Mouse (Mus musculus): ENCODE data around the gene D1Pas1.

DNA sequence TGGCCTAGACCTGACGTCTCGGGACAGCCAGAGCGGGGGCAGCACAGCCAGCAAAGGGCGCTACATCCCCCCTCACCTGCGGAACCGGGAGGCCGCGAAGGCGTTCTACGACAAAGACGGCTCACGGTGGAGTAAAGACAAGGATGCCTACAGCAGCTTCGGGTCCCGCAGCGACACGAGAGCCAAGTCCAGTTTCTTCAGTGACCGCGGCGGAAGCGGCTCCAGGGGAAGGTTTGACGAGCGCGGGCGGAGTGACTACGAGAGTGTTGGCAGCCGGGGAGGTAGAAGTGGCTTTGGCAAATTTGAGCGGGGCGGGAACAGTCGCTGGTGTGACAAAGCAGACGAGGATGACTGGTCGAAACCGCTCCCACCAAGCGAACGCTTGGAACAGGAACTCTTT is 710 bp downstream of the D1Pas1 start:
- TF ChIP-seq POLR2A (IDR thresholded peaks at IDR 0.05; ENCODE audit: low read depth, low read length) (no peak), CTCF (IDR thresholded peaks at IDR 0.05; ENCODE audit: extremely low read depth, insufficient read depth, insufficient read length, insufficient replicate concordance) (no peak)

Data from spleen, adult 2 months (tissue).